Mouse (Mus musculus) kidney, postnatal 14 days (tissue): Measurements from ENCODE around the gene Slc16a13.
"Not testable (repeated sequence)": the region's sequence is repeated elsewhere in the genome, so short reads cannot be mapped to it uniquely, and the experiment has no call there.

Source experiments
- DNase-seq: peaks from one replicate; pipeline ENCODE4 v3.0.0; 2022; ENCODE audit warnings: mixed read lengths

The Slc16a13 gene

DNA sequence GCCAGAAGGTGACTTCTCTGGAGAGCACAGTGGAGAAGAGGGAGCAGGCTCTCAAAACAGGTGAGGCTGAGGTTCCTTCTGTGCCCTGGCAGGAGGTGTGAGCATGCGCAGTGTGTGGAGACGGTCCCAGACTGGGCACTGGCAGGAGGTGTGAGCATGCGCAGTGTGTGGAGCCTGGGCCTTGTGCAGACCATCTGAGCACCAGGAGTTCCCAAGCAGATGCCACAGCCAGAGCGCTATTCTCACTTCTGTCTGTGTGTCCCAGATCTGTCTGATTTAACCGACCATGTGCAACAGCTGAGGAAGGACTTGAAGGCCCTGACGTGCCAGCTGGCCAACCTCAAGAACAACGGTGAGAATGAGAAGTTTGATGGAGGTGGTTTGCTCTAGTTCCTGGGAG, 51.4 kb downstream of the Slc16a13 start:
- DNase-seq: not testable (repeated sequence)

GRCm38 (mm10) chr11:70168136-70168535, 52.7 kb downstream of the Slc16a13 start:
- no peak for DNase-seq
